Mouse (Mus musculus): ENCODE measurements around the gene Gm29666.

The Gm29666 gene

DNA sequence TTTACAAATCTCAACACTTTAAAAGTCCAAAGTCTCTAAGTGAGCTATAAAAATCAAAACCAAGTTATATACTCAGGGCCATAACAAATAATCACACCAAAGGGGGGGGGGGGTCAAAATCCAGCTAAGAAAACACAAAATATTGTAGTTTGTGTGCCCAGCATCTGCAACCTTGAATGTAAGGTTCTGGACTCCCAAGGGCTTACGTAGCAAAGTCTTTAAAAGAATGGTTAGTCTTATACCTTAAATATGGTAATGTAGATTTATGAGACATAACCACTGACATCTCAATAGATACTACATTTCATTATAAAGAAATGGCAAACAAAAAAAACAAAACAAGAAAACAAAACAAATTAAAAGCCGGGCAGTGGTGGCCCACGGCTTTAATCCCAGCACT lies at the start of gene Gm29666:
Gm29666 (minus strand) TSS at position 101 of the 400 bp plus-strand sequence.
- DNase-seq (ENCODE audit: low read depth, low spot score), result no peak

DNA sequence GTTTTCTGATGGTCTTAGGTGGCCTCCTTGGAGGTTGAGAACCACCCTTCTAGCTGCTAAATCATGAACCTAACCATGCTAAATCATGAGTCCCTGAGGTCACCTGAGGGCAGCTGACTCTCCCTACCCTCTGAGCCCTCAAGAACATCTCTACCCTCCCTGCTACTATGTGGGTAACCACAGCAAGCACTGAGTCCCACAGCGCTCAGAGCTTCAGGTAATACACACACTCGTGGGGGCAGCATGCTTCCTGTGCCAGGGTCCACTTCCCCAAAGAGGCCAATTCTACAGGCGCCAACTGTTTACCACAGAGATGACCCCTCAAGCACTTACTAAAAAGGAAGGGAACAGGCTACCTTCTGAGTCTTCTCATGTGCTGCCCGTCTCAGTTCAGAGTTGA lies 48.7 kb upstream of the Gm29666 start:
- no peak for DNase-seq (ENCODE audit: low read depth, low spot score)

DNA sequence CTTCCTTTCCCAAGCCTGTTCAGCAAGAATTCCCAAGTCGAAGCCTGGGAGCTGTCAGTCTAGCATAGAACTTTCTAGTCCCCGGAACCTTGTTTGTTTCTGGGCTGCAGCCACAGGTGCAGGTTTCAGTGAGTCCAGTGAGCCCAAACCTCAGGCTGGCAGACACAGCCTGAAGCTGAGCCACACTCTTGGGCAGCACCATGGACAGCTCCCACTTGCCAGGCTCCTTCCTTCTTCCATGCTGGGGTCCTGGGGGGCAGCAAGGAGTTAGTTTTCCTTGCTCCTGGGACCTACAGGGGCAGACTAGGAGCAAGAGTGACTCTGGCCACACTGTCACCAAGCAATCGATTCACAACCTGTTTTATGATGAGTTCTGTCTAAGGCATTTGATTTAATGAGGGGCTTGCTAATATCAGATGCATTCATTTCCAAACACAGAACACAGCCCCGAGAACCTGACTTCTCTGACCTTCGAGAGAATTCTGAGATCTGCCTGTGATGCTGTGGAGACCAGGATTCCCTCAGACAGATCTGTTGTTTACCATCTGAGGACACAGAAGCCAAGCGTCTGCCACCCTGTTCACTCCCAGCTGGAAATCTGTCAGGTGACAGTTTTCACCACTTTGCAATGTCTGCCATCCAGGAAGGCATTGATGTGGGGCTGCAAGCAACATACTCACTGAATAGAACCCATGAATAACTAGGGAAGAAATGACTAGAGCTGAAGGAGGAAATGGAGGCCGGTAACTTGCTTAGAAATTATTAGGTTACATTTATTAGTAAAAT lies 45.9 kb upstream of the Gm29666 start:
- DNase-seq (ENCODE audit: low read depth, low spot score), result peak; percentile 81

DNA sequence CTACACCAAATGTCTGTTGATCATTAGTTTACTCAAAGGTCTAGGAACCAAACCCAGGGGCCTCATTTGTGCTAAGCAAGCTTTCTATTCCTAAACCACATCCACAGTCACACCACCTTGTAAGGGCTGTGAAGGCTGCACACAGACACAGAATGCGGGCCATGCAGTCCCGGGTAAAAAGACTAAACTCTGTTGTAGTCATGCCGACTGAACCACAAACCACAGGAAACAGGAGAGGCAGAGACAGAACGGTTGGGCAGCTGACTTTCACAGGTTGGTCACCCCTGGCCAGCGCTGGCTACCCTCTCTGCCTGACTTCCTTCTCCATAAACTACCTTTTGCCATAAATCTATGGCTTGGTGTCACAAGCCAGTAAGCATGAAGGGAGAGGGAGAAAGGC lies 44.9 kb upstream of the Gm29666 start:
- DNase-seq (ENCODE audit: low read depth, low spot score), result no peak

DNA sequence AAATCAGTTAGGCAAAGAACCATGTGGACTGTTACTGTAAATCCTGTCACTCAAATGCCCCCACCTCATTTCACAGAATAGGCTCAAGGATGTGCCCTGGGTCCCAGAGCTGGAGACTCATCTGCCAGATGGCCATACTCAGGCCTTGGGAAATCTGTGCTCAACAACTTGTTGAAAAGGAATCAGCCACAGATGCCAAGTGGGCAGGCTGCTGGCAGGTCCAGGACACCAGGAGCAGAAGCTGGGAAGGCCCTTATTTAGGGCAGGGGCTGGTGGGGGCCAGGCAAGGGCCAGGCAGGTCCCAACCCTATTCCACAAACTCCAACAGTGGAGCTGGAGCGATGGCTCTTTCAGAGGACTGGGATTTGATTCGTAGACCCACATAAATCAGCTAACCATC lies 42.7 kb upstream of the Gm29666 start:
- no peak for DNase-seq (ENCODE audit: low read depth, low spot score)

DNA sequence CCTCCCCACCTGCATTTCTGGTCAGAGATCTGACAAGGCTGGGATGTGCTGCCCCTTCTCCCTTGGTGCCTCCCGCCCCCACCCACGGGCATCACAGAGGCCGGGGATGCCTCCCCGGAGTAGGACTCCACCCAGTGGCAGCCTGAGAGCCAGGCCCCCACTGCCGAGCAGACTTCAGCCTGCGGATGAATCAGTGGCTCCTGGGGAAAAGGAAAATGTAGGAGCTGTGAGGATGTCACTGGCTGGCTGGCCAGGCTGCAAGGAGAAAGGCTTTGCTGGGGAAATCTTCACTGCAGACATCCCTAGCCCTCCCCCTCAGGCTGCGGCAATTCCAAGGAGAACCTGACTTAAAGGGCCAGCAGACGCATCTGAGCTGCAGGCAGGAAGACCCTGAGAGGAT lies 40.9 kb upstream of the Gm29666 start:
- no peak for DNase-seq (ENCODE audit: low read depth, low spot score)

DNA sequence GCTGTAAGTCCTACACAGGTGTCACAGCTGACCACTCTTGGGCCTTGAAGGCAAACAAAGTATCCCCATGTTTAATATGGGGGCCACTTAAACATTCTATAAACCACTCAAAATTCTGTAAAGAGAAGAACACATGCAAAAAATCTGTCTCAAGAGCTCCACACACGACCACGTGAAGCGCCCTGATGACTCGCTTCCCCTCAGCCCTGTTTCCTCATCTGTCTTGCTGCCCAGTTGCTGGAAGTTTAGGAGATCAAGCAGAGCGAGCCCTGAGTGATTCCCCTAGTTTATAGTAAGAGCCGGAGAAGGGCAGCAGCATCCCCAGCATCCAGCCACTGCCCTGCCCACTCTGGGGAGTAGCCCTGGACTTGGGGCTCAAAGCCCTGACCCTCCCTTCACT lies 40.1 kb upstream of the Gm29666 start:
- no peak for DNase-seq (ENCODE audit: low read depth, low spot score)

DNA sequence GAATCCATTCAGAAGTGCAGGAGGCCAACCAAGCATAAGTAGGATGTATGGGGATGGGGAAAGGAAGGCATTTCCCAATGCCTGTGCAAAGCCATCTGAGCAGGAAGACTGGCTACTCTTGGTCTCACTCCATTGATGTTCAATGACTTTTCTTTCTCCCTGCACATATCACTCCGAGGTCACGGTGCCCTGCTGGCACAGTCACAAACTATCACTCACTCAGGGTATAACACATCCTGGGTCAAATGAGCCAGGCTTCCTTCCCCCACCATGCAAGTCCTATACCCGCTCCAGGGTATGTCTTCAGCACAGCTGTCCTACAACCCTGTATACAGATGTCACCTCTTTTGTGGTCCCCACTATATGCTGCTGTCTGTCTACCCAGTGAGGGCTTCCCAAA lies 38.5 kb upstream of the Gm29666 start:
- DNase-seq (ENCODE audit: low read depth, low spot score), result no peak

DNA sequence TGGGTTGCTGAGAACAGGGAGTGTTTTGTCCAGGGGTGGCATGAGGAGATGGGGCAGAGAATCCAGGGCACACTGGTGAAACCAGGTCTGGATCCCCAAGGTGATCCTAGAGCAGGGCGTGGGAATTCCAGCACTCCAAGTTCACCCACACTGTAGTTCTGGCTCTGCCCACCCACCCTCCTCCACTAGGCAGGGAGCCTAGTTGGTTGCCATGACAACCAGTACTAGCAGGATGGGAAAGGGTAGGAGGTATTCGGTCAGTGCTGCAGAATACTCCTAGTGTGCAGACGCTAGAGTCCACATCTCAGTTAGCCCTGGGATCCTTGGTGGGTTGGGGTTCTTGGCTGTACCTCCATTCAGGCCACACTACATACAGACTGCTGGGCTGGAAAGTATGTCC lies 38.0 kb upstream of the Gm29666 start:
- DNase-seq (ENCODE audit: low read depth, low spot score), result peak; percentile 16

DNA sequence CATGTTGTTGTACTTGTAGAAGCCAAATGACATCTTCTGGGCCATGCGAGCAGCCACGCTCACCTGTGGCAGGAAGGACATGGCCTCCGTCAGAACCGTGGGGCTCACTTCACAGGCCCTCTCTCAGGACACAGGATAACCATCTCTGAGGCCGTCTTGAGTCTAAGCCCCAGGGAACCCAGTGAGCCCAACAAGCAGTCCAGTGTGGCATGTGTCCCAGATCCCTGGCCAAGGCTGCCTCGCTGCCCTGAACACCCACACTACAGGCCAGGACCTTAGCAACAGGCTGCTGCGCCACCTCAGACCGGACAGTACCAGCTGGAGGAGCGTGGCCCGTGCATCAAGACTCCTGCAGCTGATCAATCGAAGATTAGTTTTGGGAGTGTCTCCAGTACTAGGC lies 33.4 kb upstream of the Gm29666 start:
- no peak for DNase-seq (ENCODE audit: low read depth, low spot score)

DNA sequence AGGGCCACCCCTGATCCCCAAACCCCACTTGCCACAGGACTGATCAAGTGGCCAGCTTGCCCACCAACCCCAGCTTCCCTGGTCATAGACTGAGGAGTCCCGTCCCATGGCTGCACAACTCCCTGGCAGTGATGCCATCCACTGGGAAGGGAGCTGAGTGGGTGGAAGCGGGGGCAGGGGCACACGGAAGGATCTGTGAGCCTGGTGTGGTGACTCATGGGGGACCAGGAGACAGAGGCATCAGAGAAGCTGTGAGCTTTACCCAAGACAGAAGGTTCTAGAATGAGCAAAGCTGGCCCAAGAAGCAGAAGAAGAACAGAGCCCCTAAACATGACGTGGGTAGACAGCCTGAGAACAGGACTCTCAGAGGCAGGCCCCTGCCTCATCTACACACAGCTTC lies 30.2 kb upstream of the Gm29666 start:
- DNase-seq (ENCODE audit: low read depth, low spot score), result no peak

DNA sequence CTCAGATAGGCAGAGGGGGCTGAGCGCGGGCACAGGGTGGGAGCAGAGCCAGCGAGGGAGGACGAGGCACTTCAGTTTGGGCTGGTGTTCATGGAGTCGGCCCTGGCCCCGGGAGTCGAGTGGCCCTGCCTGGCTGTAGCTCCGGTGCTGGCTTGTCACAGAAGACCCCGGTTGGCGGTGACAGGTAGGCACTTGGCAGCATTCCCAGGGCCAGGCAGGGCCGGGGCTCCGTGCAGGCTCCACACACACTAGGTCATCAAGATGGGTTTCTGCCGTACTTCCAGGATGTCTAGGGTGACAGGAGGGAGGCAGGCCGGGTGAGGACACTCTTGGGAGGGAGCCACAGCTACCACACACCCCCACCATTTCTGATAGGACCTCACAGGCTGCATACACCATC lies 29.2 kb upstream of the Gm29666 start:
- no peak for DNase-seq (ENCODE audit: low read depth, low spot score)

DNA sequence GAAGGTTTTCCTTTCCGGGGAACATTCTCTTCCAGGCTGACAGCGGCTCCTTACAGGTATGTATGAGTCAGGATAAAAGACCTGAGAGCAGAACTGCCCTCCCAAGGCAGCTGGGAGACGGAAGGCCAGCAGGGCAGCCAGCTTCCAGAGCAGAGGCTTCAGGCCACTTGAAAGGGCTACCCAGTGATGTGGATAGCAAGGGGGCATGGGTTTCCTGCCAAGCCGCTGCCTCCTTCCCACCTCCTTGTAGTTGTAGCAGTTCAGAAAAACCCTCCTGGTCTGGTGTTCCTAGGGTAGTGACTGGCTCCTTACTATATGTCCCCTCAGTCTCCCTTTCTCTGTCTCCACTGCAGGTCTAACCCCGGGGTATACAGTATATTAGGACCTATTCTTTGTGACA lies 24.5 kb upstream of the Gm29666 start:
- no peak for DNase-seq (ENCODE audit: low read depth, low spot score)

DNA sequence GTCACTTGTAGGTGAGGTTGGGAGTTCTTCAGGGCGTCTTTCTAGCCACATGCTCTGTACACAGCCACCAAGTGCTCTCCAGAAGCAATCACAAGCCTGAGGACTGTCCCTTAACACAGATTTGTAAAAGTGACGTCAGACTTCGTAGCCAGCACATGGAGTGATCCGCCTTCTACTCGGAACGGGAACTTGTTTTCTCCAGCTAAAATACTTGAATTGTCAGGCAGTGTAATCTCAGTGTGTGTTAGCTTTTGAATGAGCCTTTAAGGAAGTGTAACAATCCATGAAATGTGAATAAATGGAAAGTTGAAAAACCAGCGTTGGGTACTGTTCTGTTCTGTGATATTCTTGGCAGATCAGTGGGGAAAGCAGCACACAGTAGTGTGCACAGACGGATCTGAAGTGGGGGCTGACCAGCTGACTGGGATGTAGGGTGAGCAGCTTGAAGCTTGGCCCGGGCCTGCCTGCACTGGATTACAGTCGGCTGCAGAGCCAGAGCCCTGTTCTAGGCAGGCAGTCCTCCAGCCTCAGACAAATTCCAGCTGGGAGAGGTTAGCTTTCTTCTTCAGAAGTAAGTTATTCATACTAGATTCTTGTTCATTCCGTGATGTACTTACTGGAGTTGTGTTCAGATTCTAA lies 22.9 kb upstream of the Gm29666 start:
- no peak for DNase-seq (ENCODE audit: low read depth, low spot score)

DNA sequence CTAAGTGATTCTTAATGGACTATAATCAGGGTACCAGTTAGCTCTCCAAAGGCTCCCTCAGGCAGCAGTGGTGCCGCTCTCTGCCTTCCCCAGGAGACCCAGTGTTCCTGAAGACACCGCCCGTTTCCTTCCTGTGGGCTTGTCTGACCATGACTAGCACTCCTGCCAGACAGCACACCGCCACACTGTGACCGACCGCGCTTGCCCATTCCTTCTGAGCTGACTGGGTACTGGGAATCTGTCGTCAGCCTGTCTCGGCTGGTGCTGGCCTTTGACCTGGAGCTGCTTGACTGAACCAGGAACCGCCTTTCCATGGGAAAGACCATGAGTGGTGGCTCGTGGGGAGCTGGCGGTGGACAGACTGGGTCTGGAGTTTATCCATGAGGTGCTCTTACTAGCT lies 20.3 kb upstream of the Gm29666 start:
- DNase-seq (ENCODE audit: low read depth, low spot score), result no peak

DNA sequence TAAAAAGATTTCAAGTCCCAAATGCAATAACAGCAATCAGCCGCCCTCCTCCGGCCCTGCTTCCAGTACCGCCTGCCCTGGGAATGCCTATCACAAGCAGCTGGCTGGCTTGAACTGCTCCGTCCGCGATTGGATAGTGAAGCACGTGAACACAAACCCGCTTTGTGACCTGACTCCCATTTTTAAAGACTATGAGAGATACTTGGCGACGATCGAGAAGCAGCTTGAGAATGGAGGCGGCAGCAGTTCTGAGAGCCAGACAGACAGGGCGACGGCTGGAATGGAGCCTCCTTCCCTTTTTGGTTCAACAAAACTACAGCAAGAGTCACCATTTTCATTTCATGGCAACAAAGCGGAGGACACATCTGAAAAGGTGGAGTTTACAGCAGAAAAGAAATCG lies 15.1 kb upstream of the Gm29666 start:
- DNase-seq (ENCODE audit: low read depth, low spot score), result no peak

DNA sequence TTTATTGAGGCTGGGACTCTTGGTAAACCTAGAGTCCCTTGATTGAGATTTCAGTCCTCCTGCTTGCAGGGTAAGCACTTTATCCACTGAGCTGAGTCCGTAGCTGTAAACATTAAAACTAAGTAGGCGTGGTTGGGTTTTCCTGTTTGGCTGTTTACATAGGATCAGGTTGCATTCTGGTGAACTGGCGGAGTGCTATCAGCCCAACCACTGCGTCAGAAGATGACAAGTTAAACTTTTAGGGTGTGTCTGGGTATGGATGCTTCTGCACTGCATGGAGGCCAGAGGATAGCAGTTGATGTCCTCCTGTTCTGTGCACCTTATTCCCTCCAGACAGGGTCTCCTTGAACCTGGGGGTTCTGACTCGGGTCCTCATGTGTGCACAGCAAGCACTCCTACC lies 12.5 kb upstream of the Gm29666 start:
- DNase-seq (ENCODE audit: low read depth, low spot score), result no peak

DNA sequence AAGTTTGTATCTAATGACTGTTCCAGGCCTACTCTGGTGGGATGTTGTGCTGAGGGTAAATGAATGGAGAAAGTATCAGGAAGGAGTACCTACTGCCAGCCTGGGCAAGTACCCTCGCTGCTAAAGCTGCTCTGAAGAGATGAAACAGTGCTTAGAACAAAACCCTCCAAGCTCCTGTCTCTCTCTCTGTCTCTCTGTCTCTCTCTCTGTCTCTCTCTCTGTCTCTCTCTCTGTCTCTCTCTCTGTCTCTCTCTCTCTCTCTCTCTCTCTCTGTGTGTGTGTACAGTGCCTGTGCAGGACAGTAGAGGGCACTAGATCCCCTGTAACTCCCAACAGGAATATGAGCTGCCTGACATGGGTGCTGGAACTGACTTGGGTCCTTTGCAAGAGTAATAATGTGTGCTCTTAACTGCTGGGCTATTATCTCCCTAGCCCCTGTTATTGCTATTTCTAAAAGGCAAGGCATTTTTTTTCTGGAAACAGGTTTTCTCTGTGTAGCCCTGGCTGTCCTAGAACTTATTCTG lies 5.7 kb upstream of the Gm29666 start:
- DNase-seq (ENCODE audit: low read depth, low spot score), result no peak

DNA sequence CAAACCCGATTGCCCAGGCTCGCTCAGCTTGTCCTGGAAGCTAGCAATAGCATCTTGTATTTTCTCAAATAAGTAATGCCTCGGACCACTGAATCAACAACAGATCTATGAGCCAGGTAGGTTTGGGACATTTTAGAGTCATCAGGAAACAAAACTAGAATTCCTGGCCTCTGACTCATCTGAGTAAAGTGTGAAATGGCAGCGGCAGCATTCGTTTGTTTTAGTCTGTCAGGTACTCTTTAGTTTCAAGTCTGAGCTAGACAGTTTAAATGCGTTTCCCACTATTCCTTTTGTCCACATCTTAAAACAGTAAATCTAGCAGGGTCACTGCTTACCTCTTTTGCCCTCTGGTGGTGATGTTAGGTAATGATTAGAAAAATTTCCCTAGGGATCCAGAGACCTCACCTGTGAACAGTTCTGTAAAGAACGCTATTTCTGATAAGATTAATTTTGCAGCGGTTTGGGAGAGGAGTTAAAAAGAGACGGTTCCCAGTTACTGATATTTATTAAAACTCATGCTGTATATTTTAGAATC lies 5.0 kb upstream of the Gm29666 start:
- DNase-seq (ENCODE audit: low read depth, low spot score), result peak; percentile 64

DNA sequence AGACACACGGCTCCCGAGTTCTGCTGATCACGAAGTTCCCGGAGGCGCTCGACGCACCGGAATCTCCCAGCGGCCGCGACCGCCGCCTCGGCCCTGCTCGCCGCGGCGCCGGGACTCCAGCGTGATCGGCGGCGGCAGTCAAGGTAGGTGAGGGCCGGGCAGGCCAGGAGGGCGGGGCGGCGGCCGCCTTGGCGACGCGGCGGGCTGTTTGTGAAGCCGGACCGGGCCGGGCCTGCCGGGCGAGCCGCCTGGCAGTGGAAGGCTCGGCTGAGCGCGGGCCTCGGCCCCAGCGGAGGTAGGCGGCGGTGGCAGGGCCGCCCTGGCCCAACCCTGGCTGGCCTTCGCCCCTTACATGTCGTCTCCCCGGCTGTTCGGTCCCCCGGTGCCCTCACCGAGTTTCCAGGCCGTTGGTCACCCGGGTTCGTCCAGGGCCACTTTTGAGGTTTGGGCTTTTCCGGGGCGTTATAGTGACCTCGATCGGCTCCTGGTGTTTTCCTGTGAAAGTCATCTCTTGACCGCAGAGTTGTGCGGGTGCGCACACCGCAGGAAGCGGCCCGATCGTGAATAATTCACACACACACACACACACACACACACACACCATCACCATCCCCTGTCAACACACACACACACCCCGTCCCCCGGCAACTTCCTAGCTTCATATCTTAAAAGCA lies 3.8 kb upstream of the Gm29666 start:
- DNase-seq (ENCODE audit: low read depth, low spot score), result no peak

DNA sequence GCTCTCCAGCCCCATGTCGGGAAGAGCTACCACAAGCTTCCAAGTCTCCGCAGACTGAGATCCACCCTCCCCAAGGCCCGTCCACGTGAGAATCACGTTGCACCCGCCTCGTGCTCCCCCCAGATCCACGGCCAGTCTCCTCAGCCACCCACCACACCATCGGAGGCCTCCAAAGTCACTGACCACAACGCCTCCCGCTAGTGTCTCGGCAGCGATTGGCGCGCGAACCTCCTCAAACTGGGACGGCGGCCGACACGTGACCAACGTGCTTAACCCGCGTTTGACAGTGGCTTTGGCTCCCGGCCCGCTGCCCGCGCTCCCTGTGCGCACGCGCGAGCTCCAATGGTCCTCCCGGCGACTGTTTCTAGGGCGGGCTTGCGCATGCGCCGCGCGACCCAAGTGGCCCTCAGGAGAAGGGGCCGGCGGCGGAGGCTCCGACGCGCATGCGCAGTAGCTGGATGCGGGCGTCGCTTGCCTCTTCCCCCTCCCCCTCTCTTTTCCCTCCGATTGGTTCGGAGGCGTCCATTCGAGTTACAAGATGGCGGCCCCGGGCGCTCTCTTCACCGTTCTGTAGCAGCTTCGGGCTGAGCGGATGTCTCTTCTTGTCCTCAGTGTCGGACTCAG lies 3.2 kb upstream of the Gm29666 start, which contains the start of gene Nup50:
Nup50 (plus strand) TSS at position 528 of the 624 bp plus-strand sequence.
- peak; percentile 99 for DNase-seq (ENCODE audit: low read depth, low spot score)

DNA sequence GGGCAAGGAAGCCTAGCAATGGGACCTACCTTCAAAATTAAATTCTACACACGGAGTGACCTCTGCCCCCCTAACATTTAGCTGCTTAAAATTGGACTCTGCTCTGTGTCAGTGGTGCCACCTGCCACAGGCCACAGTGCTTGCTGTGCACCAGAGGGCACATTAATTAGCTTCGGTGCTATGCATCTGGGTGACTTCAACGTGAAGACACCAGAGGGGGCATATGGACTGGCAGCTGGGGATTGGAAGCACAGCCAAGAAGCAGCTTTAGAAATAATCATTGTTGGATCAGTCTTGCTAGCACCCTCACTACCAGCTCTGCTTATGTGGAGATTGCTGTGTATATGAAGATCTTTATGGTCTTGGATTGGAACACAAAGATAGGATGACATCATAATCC lies 6.6 kb downstream of the Gm29666 start:
- no peak for DNase-seq (ENCODE audit: low read depth, low spot score)

Measured in forelimb bud, embryonic 11.5 days (tissue).